Mouse (Mus musculus): ENCODE measurements around the gene Crip2.

The Crip2 gene

DNA sequence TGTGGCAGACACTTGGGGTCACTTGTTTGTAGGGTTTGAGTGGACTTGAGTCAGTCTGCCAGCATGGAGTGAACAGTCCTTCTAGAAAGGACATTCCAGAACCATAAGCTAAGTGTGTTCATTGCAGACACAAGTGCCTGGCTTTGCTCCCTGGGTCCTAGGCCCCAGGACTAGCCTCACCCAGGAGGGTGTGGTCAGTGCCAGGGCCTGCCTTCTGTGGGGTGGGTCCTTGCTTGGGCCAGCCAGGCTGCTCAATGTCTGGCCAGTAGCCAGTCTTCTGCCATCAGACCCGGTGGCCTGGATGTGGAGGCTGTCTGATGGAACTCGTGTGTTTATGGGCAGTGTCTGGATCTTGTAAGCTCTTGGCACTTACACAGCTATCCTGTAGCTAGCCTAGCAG is 7.5 kb upstream of the Crip2 start:
- peak; percentile 30 to 50 for DNase-seq

DNA sequence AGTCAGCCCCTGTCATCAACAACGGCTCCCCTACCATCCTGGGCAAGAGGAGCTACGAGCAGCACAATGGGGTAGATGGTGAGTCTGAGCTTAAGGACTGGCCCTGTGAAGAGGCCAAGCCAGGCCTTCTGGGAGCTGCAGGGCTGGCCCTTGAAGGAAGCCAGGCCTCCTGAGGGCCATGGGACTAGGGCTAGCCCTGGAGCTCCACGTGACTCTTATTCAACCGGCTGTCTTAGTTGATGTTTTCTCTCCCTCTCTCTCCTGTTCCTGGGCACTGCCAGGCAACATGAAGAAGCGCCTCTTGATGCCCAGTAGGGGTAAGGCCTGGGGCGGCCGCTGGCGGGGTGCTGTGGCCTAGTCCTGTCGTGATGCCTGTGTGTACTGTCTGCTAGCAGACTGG is 6.8 kb upstream of the Crip2 start:
- no peak for DNase-seq

DNA sequence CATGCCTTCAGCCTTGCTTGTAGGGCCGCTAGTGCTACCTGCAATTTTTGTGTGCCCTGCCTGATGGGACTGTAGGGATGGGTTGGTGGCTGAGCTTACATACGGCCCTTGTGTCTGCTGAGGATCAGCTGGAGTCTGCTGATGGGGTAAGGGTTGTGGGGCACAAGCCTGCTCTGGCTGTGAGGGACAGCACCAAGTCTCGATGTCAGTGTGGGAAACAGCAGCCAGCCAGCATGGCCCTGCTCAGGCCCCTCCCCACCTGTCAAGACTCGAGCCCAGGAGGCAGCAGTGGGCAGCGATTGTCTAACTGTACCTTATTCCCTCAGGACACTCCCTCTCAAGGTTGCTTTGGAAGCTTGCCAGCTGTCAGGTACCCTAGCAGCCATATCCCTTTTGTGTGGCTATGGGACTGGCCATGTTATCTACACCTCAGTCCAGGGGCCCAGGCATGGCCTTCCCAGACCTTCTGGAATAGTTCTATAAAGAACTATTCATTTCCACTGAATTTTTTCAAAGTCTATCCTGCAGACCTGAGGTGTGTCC is 6.1 kb upstream of the Crip2 start:
- DNase-seq = no peak

DNA sequence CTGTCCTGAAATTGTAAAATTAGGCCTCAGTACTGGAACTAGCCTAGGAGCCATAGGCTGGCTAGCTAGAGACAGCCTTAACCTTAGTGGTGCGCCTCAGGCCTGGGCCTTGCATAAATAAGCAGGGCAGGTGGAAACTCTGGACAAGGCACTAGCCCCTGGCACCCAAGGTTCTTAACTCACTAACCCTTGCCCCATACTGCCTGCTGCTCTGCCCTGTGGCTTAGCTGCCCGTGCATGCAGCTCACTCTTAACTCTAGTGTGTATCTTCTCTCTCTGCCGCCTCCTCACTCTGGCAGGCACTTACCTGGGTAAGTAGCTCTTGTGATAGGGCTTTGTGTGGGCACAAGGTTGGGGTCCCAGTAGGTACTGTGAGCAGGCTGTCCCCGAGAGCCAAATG is 5.5 kb upstream of the Crip2 start:
- DNase-seq = no peak

DNA sequence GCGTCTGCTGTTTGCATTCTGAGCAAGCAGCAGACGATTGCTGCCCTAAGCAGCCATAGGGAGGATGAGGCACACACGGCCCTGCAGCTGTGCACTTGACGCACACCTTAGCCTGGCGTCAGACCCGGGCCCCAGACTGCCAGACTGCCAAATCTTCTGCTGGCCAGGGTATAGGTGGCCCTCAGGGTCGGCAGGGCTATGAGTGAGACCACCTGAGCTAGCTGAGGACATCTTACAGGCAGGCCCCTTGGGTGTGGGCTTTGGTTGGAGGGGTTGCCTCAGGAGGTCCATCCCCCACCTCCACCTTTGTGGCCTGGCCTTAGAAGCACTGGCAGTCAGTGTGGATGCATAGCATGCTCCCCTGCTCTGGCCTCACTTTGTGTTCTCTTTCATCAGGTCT is 4.6 kb upstream of the Crip2 start:
- DNase-seq = no peak

DNA sequence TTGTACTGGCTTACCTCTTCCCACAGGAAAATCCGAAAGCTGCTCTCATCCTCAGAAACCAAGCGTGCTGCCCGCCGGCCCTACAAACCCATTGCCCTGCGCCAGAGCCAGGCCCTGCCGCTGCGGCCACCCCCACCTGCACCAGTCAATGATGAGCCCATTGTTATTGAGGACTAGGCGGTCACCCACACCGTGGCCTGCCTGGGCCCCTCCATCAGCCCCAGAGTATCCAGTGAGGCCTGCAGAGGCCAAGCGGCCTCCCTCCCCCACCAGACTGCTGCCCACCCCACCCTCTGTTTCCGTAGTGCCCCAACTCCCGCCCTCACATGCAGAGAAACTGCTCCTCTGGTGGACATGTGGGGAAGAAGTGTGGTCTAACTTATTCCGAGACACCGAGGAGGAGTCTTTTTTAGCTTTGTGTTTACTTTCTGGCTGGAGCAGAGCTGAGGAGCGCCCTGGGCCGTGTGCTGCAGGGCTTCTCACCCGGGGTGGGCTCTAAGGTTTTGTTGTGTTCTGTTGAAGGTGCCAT is 3.5 kb upstream of the Crip2 start:
- DNase-seq = no peak

DNA sequence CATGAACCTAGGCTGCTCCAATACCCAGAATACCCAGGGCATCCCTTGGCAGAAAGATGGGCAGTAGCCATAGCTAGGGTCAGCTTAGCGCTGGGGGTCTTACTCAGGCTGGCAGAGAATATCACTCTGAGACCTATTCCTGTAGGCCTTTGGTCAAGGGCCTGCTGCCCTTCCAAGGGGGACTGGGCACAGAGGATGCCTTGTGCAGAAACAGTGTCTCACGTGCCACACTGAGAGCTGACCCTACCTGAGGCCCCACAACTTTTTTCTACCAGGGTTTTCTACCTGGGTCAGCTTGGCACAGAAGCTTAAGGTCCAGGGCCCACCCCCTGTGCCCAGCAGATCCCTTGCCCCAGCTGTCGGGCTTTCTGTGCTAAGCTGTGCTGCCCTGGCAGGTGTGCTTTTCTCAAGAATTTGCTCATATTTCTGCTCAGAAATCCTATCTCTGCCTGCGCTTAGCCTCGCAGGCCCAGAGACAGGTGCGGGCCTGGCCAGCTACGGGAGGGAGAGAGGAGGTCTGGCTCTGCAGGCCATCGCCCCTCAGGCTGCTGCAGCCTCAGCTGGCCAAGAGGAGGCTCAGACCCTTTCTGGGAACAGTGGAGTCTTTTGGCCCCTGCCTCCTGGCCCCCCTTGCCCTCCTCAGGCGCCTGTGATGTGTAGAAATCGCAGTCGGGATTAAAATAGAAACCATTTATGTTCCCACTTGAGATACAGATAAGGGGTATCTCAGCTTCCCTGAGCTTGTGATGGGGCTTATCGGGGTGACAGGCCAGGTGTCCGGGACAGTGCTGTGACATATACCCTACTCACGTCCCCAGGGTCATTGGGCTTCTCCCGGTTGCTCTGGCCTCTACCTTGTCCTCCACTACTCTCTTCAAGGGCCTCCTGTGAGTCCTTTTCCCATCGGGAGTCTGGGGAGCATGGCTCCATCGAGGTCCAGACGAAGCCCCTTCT is 2.5 kb upstream of the Crip2 start:
- no peak for DNase-seq

DNA sequence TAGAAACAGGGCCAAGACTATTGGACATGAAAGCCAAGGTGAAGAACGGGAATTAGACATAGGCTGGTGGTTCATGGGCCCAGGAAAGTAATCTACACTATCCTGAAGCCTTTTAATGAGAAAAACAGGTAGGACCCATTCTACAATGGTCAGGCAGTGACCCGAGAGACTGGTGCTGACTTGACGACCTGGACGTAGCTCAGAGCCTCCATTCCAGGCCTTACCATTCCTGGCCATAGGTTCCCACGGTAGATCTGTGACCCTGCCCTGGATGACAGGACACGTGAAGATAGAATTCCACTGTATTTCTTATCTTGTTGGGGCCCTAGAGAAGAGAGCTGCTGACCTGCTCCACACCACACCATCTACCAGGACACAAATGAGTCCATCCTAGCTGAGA is 1.7 kb upstream of the Crip2 start:
- DNase-seq = no peak

DNA sequence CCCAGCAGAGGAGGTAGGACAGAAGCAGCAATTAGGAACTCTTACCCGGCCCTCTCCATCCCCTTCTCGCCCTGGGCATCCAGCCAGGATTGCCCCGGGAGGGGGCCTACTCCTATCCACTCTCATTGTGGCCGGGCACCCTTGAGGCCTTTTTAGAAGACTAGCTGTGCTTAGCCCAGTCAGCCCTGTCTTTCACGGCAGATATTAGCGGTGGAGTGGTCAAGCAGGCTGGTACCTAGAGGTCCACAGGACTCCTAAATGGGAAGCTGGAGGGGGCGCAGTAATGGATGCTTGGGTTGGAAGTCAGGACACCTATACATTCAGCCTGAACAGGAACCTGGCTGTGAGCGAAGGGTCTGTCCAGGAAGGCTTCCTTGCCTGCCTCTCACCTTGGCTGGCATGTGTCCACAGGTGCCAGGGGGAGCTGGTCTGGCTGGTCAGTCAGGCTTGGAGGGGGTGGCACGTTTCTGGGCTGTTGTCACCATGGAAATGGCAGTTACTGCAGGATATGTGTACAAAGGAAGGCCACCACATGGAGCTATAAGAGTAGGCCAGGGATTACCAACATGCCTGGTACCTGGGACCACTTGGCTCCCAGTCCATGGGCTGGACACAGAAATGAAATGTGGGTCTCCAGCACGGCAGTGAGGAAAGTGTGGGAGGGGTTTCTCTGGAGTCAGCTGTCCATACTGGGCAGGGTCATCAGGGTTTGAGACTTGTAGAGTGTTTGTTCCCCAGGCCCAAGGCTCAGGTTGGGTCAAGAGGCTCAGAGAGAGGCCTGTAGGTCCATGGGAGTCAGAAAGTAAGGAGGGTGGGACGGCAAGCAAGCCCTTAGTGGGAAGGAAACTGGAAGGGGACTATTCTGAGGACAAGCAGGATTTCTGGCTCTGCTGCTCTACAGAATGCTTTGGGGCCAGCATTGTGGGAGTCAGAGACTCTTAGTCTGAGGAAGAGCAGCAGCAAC is 853 bp upstream of the Crip2 start:
- peak; percentile 50 to 66 for DNase-seq

DNA sequence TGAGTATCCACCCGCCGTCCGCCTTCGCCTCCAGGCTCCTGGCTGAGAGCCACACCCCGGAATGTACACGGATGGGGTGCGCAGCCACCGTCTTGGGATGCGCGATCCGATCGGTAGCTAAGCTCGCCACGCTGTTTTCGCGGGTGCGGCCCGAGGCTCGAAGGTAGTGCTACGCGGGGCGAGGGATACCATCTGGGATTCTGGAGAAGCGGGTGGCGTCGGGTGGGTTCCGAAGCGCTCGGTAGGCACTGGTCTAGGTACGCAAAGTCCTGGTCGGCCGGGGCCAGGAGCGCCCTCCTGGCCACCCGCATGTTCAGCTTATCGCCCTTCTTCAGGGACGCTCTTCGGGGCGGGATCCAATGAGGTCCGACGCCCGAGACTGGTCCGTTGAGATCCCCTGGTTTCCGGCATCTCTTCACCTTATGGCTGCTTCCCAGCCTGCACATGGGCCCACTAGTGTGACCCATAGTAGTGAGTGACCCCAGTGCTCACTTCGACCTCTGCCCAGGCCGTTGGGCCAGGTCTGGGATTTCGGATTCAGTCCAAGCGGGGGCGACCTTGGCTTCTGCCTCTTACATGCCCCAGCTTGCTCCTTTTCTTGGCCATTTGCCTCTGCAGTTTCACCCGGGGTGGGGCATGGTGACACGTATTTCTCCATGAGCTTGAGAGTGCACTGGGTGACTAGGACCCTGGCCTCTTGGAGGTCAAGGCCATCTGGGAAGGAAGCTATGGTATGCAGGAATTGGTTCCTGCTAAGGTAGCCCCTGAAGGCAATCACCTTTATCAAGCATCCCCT is 778 bp downstream of the Crip2 start:
- DNase-seq = peak; percentile 37 to 52

DNA sequence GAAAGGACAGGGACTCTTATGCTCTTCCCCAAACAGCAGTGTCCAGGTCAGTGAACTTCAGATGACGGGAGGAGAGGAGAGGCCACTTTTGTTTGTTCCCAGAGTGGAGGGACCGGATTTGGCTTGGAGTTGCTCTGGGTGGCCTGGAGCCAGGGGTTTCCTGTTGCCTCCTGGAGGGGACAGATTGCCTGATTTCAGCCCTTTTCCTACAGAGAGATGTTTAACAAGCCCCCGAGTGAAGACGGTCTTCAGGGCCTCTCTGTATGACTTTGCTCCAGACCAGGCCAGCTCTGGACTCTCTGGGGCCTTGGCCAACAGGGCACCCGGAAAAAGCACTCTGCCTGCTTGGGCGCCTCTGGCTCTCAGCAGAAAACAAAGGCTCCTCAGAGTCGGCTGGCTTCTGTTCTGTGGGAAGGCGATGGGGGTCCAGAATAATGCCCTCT is 1.5 kb downstream of the Crip2 start:
- peak; percentile 44 to 52 for DNase-seq

DNA sequence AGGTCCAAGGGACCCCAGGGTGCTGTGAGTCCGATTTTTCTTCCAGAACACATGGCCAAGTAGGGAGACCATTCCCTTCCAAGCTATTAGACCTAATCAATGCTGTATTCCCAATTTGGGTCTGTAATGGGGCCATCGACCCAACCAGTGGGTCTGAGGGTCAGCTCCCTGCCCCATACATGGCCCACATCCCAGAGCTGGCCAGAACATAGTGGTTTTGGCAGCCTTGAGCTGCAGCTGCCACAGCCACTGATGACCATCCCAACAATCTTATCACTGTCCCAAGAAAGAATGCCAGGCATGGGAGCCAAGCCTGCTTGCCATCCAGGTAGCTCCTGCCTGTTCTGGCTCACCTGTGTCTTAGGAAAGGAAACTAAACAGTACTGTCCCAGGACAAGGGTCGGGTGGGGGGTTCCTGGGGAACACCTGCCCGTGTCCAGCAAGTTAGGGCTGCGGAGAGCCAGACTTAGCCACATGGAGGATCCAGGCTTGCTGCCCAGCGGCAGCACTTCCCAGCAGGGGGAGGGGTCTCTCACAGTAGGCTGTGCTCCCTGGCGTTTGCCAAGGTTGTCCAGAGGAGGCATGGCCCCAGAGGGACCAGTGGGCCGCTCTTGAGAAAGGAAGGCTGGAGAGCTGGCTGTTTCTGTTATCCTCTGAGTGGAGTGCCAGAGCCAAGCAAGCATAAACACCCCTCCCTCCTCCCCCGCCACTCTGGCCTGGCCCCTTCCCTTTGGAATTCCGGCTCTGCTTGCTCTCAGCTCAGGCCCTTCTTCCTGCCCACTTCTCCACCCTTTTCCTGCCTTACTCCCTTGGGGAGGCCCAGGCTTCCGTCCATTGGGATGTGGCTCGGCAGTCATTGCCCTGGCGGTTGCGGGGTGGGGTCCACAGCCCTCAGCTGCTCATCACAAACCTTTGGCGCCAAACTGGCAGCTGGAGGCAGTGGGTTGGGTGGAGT is 2.3 kb downstream of the Crip2 start:
- peak; percentile 75 to 86 for DNase-seq

DNA sequence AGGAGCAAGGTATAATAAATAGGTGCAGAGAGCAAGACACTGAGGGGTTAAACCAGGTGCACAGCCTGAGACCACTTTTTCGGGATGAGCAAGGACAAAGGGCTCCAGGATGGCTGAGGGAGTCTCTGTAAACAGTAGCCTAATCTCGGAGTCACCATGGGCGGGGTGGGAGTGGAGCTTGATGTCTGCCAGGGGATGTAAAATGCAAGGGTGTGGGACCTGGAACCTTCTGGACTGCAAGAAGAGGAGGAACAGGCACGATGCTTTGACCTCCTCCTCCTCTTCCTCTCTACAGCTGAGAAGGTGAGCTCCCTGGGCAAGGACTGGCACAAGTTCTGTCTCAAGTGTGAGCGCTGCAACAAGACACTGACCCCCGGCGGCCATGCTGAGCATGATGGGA is 3.1 kb downstream of the Crip2 start:
- DNase-seq = no peak

DNA sequence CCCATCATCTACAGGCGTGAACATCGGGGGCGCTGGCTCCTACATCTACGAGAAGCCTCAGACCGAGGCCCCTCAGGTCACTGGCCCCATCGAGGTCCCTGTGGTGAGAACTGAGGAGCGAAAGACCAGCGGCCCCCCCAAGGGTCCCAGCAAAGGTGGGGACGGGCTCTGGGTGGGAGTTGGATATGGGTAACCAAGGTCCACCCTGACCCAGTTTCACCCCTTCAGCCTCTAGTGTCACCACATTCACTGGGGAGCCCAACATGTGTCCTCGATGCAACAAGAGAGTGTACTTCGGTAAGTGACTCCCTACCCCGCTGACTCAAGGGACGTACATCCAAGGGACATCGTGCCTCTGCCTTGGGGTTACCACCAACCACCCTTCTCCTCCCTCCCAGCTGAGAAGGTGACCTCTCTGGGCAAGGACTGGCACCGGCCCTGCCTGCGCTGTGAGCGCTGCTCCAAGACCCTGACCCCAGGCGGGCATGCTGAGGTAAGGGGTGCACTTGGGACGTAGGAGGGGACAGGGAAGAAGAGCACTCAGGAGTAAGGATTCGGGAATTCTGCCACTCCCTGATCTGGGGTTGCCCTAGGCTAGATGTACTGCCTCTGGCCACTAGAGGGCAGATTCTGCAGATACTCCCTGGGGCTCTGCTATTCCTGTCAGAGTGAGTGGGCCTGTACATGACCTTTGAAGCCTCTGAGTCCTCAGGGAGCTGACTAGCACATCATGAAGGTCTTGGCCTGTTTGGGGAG is 4.1 kb downstream of the Crip2 start:
- DNase-seq = peak; percentile 37 to 62

DNA sequence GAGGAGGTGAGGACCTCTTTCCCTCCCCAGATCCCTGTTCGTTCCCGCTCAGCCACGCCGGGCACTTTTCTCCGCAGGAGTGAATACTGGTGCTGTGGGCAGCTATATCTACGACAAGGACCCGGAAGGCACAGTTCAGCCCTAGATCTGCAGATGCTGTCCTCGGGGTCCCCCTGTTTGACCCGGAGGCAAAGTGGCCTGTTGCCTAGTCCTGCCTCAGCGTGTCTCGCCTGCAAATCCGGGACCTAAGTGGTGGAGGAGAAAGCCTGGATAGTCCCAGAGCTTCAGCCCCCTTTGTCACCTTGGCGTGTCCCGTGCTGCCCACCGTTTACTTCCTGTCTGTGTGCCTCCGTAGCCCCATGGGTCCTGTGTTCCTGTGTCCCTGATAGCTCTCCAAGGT is 4.8 kb downstream of the Crip2 start:
- DNase-seq = no peak

DNA sequence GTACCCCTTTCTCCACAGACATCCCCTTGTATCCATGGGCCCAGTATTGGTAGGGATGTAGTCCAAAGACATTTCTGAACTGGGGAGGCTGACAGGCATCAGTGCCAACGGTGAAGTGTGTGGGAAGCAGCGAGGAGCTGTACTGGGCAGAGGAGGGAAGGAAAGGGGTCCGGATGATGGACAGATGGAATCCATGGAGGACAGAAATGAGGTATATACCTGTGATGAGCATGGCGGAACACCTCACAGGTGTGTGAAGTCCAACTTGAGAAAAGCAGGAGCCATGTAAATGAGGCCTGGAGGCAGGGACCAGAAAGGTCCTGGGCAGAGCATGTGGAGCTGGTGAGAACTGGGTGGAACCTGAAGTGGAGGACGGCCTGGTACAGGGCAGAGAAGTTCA is 5.6 kb downstream of the Crip2 start:
- no peak for DNase-seq

DNA sequence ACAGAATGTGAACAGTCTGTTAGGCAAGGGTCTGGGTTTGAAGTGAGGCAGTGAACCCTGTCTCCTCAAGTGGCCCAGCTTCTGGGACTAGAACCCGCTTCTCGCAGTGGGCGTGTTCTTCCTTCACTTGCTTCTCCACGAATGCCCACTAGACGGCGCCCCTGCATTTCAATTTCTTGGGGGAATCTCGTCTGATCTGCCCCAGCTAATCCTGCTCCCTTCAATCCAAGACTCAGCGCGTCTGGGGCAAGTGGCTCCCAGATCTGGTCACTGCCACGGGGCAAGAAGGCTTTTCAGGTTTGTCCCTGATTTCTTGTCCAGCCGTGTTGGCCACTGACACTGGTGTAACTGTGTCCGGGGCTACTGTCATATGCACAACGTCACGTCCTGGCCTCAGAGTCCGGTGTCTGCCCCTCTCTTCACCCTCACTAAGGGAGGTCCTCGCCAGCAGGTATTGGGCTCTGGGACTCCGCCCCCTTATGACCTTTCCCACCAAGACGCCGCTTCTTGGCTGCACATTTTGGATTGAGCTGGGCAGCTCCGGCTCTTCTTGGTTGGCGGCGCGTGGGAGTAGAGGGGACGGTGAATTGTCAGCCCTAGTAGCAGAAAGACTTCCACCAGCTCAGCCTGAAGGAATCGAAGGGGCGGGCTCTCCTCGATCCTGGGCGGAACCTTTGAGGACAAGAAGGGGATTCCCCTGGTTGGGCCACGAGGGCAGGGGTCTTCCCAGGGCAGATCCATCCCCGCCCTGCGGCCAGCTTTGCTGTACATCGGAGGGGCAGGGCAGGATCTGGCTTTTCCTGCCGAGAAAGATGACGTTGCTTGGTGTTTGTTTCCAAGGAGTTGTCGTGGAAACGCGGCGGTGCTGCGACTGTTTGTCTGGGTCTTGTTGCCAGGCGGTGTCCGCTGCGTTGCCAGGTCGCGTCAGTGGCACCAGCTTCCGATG is 6.3 kb downstream of the Crip2 start, which contains the start of gene Crip1:
Gene Crip1 (plus strand): TSS at position 205 of the 946 bp plus-strand sequence.
- DNase-seq = peak; percentile 74 to 88

DNA sequence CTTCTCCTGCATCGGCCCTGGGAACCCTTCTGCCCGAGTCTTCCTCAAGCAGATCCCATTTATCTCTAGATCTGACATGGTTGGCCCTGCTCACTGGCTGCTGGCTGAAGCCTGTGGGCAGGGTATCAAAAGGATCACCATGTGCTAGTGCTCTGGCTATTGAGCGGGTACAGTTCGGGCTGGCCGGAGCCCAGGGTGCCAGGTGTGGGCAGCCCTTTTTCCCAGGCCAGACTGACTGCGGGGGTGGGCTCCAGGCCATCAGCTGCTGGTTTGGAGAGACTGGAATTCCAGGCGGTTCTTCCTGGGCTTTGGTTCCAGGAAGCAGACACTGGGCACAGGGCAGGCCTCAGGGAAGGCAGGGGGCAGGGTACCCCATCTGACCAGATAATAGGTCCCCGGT is 7.4 kb downstream of the Crip2 start:
- no peak for DNase-seq
